Mouse (Mus musculus) frontal cortex, postnatal 25 days (tissue): ENCODE measurements around the gene Tmem178b.
A peak's percentile ranks its signal among the peaks of the same experiment; 100 is the strongest.

Experiments used
- DNase-seq, 2 experiments: peaks; one replicate each; pipeline ENCODE4 v3.0.0; 2022; ENCODE audit warnings: low spot score in 2 of 2

The Tmem178b gene

GRCm38 (mm10) chr6:39872901-39873591 lies at the start of gene Tmem178b:
Gene Tmem178b (plus strand): TSS chr6:39873271.
- DNase-seq, result peak; percentile 17 to 23

DNA sequence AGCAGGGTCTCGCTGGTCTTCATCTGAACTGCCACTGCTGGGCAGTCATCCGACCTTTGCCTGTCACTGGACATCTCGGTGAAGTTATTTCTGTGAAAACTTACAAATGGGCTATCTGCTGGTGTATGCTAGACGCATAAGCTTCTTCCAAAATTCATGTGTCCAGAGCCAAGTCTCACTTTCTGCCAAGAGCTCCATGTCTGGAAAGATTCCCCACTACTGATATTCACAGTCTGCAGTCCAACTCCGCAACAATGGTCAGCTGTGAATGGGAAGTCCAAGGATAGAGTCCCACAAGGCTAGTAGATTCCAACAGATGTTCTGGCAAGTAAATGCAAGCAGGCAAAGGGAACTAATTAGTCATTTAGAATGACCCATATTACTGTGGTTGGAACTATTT lies 44.3 kb upstream of the Tmem178b start:
- no peak for DNase-seq

GRCm38 (mm10) chr6:39843698-39844342 lies 29.3 kb upstream of the Tmem178b start:
- DNase-seq, result no peak

DNA sequence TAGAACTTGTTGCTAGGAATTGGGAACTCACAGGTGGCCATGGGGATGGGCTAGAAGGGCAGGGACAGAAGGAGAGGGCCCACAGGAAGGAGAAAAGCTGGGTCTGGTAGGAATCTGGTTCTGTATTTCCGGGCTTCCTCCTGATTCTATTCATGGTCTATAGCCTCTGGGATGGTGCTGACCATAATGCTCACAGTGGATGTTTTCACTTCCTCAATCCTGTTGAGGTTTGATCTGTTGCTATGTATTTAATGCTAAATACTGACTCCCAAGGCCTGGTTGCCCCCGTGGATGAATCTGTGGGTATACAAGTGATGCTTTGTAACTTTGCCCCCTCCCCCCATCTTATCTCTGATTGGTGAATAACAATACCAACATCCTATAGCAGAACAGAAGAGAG lies 25.5 kb upstream of the Tmem178b start:
- DNase-seq, result no peak

DNA sequence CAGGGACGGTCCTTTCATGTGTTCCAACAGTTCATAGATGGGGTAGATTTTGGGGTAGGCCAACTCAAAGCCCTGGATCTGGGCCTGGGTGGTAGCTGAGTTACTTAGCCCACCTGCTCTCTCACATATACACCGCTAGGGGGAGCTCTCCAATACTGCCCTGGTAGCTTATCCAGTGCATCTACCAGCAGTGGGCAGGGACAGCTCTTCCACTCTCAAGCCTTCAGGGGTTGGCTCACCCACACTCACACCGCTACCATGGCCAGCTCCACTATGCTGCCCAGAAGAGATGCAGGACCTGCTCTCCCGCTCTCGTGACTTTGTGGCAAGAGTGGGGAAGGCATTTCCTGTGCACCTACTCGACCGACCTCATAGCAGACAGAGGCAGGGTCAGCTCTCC lies 24.3 kb upstream of the Tmem178b start:
- DNase-seq, result no peak

DNA sequence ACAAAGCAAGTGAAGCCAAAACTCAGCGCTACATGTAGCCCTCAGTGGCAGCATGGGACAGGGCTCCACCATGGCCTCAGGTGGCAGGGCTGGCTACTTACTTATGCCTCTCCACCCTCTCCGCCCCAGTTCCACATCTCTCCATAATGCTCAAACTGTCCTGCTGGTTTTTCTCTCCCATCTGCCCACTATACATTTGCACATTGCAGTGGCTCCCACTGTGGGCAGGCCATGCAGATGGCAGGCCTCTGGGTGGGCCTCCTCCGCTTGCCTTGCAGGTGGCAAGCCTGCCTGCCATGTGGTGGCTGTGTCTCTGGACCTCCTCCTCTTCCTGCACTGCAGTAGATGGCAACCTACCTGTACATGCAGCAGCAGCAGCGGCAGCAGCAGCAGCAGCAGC lies 23.4 kb upstream of the Tmem178b start:
- DNase-seq, result no peak

DNA sequence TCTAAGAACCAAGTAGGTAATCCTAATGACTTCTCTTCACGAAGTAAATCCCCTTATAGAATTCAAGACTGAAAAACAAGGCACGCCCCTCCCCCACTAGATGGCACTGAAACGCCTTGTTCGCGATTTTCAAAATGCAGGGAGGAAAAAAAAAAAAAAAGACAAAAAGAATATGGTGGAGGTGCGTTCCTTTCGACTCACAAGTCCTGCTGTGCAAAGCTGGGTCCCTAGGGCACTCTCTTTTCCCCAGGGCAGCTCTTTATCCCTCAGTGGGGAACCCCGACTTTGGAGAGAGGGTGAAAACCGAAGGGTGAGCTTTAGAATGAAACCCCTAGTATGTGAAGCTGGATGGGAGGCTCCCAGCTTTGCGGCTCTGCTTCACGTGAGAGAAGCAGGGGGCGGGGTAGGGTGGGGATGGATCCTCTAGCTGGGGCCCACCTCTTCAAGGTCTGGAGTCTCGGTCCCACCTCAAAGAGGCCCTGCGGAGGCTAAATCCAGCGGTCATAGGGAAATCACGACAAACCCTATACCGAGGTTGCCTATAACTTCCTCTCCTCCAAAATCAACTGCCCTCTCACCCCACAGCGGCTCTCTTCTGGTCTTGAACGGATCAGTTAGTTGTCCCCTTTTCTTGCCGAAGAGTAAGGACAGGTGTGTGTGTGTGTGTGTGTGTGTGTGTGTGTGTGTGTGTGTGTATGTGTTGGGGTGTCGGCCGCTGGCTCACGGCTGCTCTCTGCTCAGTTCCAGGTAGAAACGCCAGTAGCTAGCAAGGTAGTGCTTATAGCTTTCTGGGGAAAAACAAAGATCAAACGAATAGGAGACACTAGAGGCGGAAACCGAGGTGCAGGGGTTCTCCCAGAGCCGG lies 2.6 kb upstream of the Tmem178b start:
- DNase-seq, result peak; percentile 51 to 69

DNA sequence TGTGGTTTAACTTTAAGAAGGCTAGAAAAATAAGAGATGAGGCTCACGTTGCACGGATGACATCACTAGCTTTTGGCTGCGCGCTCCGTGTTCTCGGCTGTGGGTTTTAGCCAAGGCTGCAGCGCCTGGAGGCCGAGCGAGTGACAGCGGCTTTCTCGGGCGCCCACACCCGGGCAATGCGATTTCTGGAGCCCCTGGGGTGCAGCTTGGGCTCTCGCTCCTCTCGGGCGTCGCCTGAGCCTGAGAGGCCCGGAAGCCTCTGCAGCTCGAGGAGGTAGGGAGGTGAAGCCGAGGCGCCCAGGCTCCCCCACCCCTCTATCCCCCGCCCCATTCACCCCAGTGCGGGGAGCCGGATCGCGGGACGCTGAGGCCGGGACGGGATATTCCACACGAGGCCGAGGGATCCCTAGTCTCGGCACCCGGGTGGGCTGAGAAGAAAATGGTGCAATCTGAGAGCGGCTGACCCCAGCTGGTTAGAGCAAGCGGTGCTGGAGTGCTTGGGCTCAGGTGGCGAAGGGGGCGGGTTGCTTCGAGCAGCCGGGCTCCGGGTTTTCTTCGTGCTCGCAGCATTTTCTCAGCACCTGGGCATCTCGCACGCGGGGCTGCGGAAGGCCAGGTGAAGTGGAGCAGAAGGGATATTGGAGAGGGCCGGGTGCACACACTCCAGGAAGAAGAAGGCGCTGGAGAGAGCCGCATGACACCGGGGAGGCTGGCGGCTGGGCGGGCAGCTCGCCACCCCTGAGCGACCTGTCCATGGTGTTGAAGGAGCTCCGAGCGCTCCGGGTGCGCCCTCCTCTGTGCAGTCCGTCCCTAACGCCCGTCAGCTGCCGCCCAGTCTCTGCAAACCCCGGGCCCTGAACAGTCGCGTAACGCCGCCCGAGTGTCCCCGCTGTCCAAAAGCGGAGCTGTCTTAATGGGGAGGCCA lies 1.4 kb upstream of the Tmem178b start:
- DNase-seq, result peak; percentile 76 to 77

- peak; percentile 20 to 35 for DNase-seq
Measured at GRCm38 (mm10) chr6:39872306-39872900, 668 bp upstream of the Tmem178b start.

DNA sequence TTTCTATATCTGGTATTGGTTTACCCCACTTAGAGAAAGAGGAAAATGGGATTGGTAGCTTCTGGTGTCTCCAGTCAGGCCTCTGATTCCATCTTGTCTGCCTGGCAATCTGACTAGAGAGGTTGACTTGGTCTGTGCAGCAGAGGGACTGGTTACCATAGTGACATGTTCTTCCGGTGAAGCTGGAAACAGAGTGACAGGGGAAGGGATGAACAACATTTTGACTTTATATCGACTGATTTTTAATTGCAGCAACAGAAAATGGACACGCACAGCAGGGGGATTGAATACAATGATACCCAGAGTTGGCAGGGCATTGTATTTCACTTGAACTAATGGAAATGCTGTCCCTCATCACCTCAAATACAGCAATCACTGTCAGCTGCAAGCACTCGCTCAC lies 2.1 kb downstream of the Tmem178b start:
- no peak for DNase-seq

DNA sequence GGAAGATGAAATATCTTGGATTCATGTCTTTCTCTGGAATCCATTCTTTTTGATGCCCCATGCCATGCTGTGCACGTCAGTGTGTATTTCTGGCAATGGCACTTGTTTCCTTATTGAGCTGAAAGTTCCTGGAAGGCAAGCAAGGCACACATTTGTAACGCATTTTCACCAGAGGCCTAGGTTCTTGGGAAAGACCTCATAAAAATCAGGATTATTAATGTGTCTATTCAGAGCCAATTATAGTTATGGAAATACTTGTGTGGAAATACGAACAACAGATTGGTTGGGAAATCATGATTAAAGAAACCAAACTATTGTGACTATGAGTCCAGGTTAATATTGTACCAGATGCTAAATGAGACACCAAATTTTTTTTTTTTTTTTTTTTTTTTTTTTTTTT lies 3.4 kb downstream of the Tmem178b start:
- no peak for DNase-seq

- no peak for DNase-seq
Measured at GRCm38 (mm10) chr6:39890811-39891210, 17.7 kb downstream of the Tmem178b start.

DNA sequence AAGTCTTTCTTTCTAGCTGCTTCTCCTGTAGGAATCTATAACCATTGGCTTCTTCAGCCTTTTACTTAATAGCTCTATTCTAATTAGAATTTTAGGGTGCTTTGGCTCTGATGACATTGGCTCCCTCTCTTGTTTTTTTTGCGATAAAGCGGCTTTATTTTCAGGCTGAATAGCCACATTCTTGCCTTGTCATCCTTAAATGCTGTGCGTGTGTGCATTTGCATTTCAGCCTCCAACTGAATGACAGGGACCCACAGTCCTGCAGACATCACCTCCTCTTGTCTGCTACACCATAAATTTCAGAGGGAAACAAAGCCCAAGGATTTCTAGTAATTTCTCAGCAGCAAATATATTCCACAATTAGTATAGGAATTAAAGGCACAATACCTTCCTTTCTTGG lies 23.4 kb downstream of the Tmem178b start:
- no peak for DNase-seq

DNA sequence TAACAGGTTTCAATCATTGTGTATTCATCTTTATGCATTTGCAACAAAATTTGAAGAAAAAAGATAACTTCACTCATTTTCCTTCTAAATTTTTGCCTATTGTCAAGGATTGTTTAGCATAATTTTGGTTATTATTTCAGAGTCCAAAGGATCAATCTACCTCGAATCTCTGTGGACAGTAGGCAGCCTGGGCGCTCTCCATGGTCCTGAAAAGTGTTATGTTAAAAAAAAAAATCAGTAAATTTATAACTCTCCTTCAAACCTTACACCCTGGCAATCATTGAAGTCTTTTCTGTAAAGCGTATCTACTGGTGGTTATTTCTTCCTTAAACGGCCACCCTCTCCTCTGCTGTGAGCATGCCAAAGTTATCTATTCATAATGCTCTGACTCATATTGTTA lies 26.2 kb downstream of the Tmem178b start:
- DNase-seq, result no peak

GRCm38 (mm10) chr6:39903220-39903773 lies 30.2 kb downstream of the Tmem178b start:
- no peak for DNase-seq

DNA sequence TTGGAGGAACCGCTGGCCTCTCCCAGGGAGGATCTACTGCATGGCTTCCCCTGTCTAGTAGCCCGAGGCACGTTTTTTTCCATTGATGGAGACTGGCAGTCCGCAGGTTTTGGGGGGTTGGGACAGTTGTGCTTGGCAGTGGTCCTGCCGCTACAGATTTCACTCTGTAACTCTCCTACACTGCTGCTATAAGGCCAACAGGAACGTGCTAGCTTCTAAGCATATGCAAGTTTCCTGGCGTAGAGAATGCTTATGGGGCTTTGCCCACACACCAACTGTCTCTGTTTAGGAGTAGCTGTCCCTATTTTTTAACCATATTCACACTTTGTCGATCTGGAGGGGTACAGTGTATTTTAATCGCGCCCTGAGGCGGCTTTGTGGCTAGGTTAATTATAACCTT lies 30.8 kb downstream of the Tmem178b start:
- DNase-seq, result peak; percentile 30 to 37

- no peak for DNase-seq
Measured at GRCm38 (mm10) chr6:39914956-39915355, 41.9 kb downstream of the Tmem178b start.

DNA sequence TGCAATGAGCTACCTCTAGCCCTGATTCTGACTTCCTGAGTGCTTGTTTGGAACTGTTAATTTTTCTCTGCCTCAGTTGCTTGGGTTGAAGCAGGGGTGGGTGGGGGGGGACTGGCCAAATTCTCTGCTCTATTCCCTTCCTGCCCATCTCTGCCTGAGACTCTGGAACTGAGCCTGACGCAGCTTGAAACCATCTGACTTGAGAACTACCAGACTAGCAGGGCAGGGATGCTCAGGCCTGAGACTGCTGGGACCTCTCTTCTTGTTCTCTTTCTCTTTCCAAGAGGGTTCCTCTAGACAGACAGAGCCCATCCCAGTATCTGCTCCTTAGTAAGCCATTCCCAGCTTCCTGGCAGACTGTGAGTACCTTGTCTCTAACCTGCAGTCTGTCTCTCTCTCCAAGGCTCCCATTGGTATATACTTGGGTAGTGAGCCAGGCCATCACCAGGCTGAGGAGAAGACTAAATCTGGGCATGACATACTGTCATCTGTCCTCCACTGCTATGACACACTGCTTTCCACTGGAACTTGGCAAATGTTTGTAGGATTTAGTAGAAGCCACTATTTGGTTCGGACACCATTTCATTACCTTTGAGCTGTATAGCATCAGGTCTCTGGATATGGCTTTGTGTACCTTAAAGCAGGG lies 42.7 kb downstream of the Tmem178b start:
- no peak for DNase-seq

GRCm38 (mm10) chr6:39916514-39916913 lies 43.4 kb downstream of the Tmem178b start:
- DNase-seq, result no peak

DNA sequence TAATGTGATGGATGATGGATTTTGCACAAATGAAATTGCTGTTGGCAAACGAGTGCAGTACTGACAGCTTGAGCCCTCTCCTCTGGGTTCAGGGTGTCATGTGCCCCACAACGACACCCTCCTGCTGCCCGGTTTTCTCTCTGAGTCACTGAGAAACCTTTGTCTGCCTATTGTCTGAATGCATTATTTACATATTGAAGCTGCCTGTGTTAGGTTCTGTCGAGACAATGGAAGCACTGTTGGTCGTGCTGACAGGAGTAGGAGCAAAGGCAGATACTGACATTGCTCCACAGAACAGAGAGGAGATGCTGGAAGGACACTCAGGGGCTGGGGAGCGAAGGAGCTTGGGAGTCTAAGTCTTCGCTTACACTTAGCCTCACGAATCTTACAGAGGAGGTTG lies 44.2 kb downstream of the Tmem178b start:
- DNase-seq, result no peak
